Mouse (Mus musculus) common myeloid progenitor, adult 5-6 weeks (primary cell): ENCODE results near the gene Itgad. TPM values are rescaled to one million over a fixed set of nuclear protein-coding genes. Genes with fewer than 3 reads are reported as not detected.

Experiments used
- ATAC-seq: replicated peaks from 2 replicates; pipeline ENCODE4 v1.8.0; 2016; ENCODE audit warnings: low read depth, mild to moderate bottlenecking, moderate TSS enrichment, inconsistent platforms; ENCODE audit not compliant: poor library complexity, severe bottlenecking
- total RNA-seq: library from RNA; stranded (forward); fragments of 200-1000, 187-1606 nt; gene quantifications from 2 replicates; pipeline ENCODE4 v1.2.3, GENCODE M21; 2017

The Itgad gene
- total RNA-seq, 1 experiment from 2014 or later, result not detected

- ATAC-seq, result no peak
These were observed 117.3 kb downstream of the Itgad start for GRCm38 (mm10) chr7:128271496-128271895.

Other genes with a start within 250 kb of the Itgad start
- gene Kat8, start 241.9 kb upstream of the Itgad start, total RNA-seq, result 30.0 and 36.0 TPM in 2 replicates
- gene Prss8, start 224.3 kb upstream of the Itgad start, total RNA-seq, result not detected in 2 replicates
- 2.4 and 4.3 TPM in 2 replicates for gene Prss36, start 207.7 kb upstream of the Itgad start, total RNA-seq
- 79.4 and 108 TPM in 2 replicates for gene Fus, start 186.9 kb upstream of the Itgad start, total RNA-seq
- 19.8 and 27.3 TPM in 2 replicates for gene Pycard, start 160.5 kb upstream of the Itgad start, total RNA-seq
- gene Trim72, start 150.4 kb upstream of the Itgad start, total RNA-seq, result not detected in 2 replicates
- gene Itgam, start 91.7 kb upstream of the Itgad start, total RNA-seq, result 10.8 and 12.8 TPM in 2 replicates
- not detected in 2 replicates for gene Gm49368, start 91.7 kb upstream of the Itgad start, total RNA-seq
- gene Itgax, start 24.8 kb upstream of the Itgad start, total RNA-seq, result 3.0 and 4.1 TPM in 2 replicates
- gene Cox6a2, start 52.0 kb downstream of the Itgad start, total RNA-seq, result 1.1 and 3.2 TPM in 2 replicates
- 9.0 and 13.3 TPM in 2 replicates for gene Armc5, start 83.0 kb downstream of the Itgad start, total RNA-seq
- 5.8 and 6.8 TPM in 2 replicates for gene 9130023H24Rik, start 83.7 kb downstream of the Itgad start, total RNA-seq
- 0.32 and 0.63 TPM in 2 replicates for gene Tgfb1i1, start 92.4 kb downstream of the Itgad start, total RNA-seq
- gene Slc5a2, start 111.3 kb downstream of the Itgad start, total RNA-seq, result 0.14 TPM in 1 of 2 replicates, not detected in the other
- gene BC017158, start 143.8 kb downstream of the Itgad start, total RNA-seq, result 20.4 and 30.5 TPM in 2 replicates